Mouse (Mus musculus) brain, embryonic 18.5 days (tissue): ENCODE data around the gene Gm14819.
"Not testable (repeated sequence)": the region's sequence is repeated elsewhere in the genome, so short reads cannot be mapped to it uniquely, and the experiment has no call there.

ENCODE experiments used
- DNase-seq: peaks from one replicate; pipeline ENCODE4 v3.0.0-alpha.2; 2012; ENCODE audit warnings: low read depth, low spot score

Gm14819 gene

GRCm38 (mm10) chrX:35403883-35404282 is at the start of gene Gm14819:
Gene Gm14819, plus strand, starts transcription at chrX:35404183.
- not testable (repeated sequence) for DNase-seq
